Mouse (Mus musculus): Measurements from ENCODE around the gene Hist1h2ab.

DNA sequence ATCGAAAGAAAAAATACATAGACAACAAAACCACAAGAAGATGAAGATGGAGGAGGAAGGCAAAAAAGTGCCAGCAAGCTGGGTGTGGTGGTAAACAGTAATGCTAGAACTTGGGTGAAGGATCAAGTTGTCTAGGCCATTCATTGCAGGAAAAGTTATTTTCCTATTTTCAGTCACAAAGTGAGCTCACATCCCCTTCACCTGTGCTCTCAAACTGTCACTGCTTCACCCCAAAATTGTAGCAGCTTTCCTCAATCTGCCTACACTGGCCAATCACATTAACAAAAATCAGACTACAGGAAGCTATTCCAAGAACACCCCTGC lies 9.0 kb downstream of the Hist1h2ab start:
- TF ChIP-seq EP300 (optimal IDR thresholded peaks at IDR 0.05) (no peak), CTCF (IDR thresholded peaks at IDR 0.05; ENCODE audit: low read depth) (no peak)

Data from stomach, postnatal 0 days (tissue).